Mouse (Mus musculus) erythroblast, embryonic 14.5 days (primary cell): ENCODE results near the gene Zfp62.

Experiments
- GATA1 ChIP-seq: IDR thresholded peaks from 2 replicates; pipeline ENCODE4 v1.6.1; 2012; ENCODE audit warnings: low read length, inconsistent platforms, mixed read lengths
- TAL1 ChIP-seq: IDR thresholded peaks from 3 replicates; pipeline ENCODE4 v1.6.1; 2012; ENCODE audit warnings: low read length, inconsistent platforms, mixed read lengths

DNA sequence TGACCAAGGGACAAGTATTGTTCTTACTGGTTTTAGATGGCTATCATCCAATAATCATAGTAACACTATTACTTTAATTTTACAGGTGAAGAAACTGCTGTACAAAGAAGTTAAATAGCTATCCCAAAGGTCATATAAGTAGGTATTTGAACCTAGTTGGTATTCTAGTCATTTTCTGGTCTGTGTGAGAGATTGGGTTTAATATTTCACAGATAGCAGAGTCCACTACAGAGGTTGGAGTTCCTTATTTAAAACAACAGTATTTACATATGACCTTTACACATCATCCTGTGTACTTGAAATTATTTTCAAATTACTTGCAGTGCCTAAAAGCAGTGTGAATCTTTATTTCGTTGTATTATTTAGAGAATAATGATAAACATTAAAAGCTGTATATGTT is 10.4 kb downstream of the Zfp62 start:
- TF ChIP-seq TAL1 = no peak
- no peak for TF ChIP-seq GATA1
